Mouse (Mus musculus) embryonic facial prominence, embryonic 10.5 days (tissue): ENCODE data around the gene Trub1. TPM values are rescaled to one million over a fixed set of nuclear protein-coding genes. Genes with fewer than 3 reads are reported as not detected.

ENCODE experiments used
- DNase-seq: peaks from one replicate; pipeline ENCODE4 v3.0.0-alpha.2; 2017; ENCODE audit warnings: low spot score
- H3K27ac ChIP-seq: fragments of 300-500 bp; sonication (generic); replicated peaks from 2 replicates; pipeline ENCODE4 v1.5.1; 2016; ENCODE audit warnings: mild to moderate bottlenecking
- H3K27me3 ChIP-seq: fragments of 300-500 bp; sonication (generic); replicated peaks from 2 replicates; pipeline ENCODE4 v1.6.1; 2016; ENCODE audit warnings: low read depth, mild to moderate bottlenecking; ENCODE audit not compliant: poor library complexity, severe bottlenecking
- H3K36me3 ChIP-seq: fragments of 300-500 bp; sonication (generic); replicated peaks from 2 replicates; pipeline ENCODE4 v1.6.1; 2016; ENCODE audit warnings: mild to moderate bottlenecking, moderate library complexity
- H3K4me1 ChIP-seq: fragments of 300-500 bp; sonication (generic); 2 replicates; pipeline ENCODE4 v1.6.1; 2016
- H3K4me3 ChIP-seq: fragments of 300-500 bp; sonication (generic); 2 replicates; pipeline ENCODE4 v1.5.1; 2016; ENCODE audit warnings: mild to moderate bottlenecking, moderate library complexity
- H3K9me3 ChIP-seq: fragments of 300-500 bp; sonication (generic); 2 replicates; pipeline ENCODE4 v1.6.1; 2016; ENCODE audit warnings: mild to moderate bottlenecking
- WGBS: fragments of 180-500 bp; shearing (Covaris S2); methylation state at CpG from one replicate; pipeline ENCODE4 v1.1.7; 2016; 5-methylcytosine and 5-hydroxymethylcytosine counted together
- polyA plus RNA-seq: library from polyadenylated mRNA; unstranded; fragments of >200 nt; fragmentation: Nextera tagmentation; extraction: Ambion mirVana; gene quantifications from 2 replicates; pipeline ENCODE4 v1.2.1, GENCODE M21; 2016

The Trub1 gene
- polyA plus RNA-seq, 1 experiment from 2014 or later = 25.6 TPM

DNA sequence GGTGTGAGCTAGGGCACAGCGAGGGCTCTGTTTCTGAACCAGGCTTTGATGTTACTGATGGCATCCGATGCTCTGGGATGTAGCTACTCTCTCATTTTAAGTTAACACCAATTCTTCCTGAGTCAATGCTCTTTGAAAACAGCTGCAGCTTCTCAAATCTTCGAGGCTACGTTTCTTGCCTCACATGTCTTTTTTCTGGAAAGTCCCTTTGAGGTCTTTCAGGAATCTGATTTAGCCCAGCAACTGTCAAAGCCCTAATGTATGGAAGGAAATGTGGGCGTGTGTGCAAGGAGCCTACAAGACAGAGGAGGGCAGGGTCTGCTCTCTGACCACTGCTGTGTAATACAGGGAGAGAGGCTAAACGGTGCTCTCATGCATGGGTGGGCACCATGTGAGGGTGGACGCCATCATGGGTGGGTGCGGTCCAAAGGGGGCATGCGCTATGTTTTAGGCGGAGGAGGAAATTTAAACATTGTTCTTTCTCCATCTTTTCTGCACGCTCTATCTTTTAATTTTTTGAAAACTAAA is 55.6 kb downstream of the Trub1 start:
- no peaks in the 10 kb centered on the region for H3K9me3 ChIP-seq
- H3K27me3 ChIP-seq = peaks cover 8% of the 10 kb centered on the region; the same call in 1 of the 2 replicates
- H3K4me1 ChIP-seq = peaks cover 26% of the 10 kb centered on the region
- WGBS = 90% methylated on average over 11 of the region's 11 CpGs
- DNase-seq = no peak
- no peak overlapping the region for H3K4me3 ChIP-seq
- H3K27ac ChIP-seq = no peak overlapping the region
- no peaks in the 10 kb centered on the region for H3K36me3 ChIP-seq

DNA sequence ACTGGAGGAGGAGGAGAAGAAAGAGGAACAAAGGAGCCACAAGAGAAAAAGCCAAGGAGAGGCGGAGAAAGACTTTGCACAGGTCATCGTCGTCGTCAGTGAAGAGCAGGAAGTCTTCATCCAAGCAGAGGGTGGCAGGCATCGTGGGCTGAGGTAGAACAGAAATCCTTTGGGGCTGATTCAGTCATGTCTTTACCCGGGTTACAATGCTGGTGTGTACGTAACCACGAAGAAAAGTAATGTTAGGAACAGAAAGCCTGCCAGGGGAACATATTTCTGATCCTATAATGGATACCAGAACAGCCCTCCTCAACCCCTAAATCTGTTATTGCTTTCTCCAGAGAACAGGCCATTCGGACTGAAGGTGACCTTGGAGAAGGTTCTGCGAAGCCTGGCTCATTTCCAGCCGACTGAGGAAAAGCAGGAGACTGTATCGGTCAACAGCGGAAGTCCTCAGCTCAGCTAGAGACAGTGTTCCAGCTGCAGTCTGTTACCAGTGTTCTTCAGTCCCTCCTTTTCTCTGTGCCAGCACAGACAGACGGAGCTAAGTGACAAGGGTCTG is 57.1 kb downstream of the Trub1 start:
- no peaks in the 10 kb centered on the region for H3K9me3 ChIP-seq
- no peak overlapping the region for H3K4me3 ChIP-seq
- H3K27me3 ChIP-seq = peaks cover 8% of the 10 kb centered on the region; the same call in 1 of the 2 replicates
- H3K36me3 ChIP-seq = no peaks in the 10 kb centered on the region
- H3K27ac ChIP-seq = peak overlapping the region; percentile 11; the same call in 1 of the 2 replicates
- no peak for DNase-seq
- H3K4me1 ChIP-seq = peaks cover 25% of the 10 kb centered on the region
- 75% methylated on average over 14 of the region's 14 CpGs for WGBS

DNA sequence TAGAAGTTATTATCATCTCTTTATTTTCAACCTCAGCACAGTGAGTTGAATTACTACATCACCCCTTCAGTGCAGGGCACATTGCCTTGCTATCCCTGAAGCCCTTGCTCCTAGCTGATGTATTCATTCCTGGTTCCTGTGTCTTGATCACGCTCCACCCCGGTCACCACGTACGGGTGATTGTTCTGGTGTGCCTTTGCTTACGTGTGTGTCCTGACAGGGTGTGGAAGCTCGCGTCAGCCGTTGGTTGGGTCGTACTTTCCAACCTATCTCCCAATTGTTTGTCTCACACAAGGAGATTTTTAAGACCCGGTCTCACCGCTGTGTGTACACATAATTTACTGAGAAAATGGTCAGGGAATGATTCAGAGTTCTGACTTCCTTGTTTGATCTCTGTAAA is 58.1 kb downstream of the Trub1 start:
- Histone ChIP-seq H3K27me3 (peaks cover 8% of the 10 kb centered on the region; the same call in 1 of the 2 replicates), H3K36me3 (no peaks in the 10 kb centered on the region), H3K4me1 (peaks cover 21% of the 10 kb centered on the region), H3K27ac (no peak overlapping the region), H3K4me3 (no peak overlapping the region), H3K9me3 (no peaks in the 10 kb centered on the region)
- 94% methylated on average over 11 of the region's 11 CpGs for WGBS
- DNase-seq = no peak

DNA sequence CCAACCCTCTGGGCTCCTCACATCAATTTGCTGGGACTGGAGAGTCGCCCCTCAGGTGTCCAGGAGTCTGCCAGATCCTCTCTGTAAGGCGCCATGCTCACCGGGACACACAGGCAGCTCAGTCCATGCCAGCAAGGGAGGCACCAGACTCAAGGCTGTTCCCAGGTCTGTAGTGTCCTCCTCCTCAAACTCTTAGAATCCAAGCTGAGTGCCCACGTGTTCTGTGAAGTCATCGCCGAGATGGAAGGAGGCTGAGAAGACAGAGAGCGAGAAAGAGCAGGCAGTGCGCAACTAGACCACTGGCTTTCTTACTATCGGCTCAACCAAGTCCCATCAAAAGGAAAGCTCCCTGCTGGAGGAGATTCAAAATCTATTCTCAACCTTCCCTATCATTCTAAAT is 60.4 kb downstream of the Trub1 start:
- no peak for DNase-seq
- no peaks in the 10 kb centered on the region for H3K9me3 ChIP-seq
- H3K27ac ChIP-seq = no peak overlapping the region
- WGBS = 86% methylated on average over 9 of the region's 9 CpGs
- peaks cover 8% of the 10 kb centered on the region; the same call in 1 of the 2 replicates for H3K27me3 ChIP-seq
- no peak overlapping the region for H3K4me3 ChIP-seq
- no peaks in the 10 kb centered on the region for H3K36me3 ChIP-seq
- H3K4me1 ChIP-seq = peaks cover 11% of the 10 kb centered on the region; the same call in 1 of the 2 replicates

GRCm38 (mm10) chr19:57521721-57522120 is 69.0 kb downstream of the Trub1 start:
- no peak overlapping the region for H3K27ac ChIP-seq
- DNase-seq = no peak

DNA sequence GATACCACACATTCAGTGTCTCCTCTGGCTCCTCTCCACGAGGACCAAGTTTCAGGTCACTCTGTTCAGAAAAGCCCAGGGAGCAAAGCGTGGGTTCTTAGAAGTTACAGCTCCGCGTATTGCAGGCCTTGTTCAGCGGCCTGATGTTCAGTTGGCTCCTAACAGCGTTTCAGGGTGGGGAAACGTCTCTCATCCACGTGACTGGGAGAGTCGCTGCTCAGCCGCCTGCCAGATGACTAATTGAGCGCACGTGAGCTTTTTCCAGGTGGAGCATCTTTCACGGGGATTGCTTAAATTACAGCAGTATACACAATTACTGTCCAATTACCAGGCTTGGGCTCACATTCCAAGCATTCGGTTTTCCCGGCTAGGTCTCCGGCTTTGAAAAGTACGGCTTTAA is 70.7 kb downstream of the Trub1 start:
- Histone ChIP-seq H3K27ac (peak overlapping the region; percentile 63; the same call in 1 of the 2 replicates), H3K27me3 (peaks cover 12% of the 10 kb centered on the region; the same call in 1 of the 2 replicates), H3K36me3 (no peaks in the 10 kb centered on the region), H3K9me3 (no peaks in the 10 kb centered on the region), H3K4me1 (peaks cover 20% of the 10 kb centered on the region), H3K4me3 (0 out of 2 replicates have a peak overlapping the region, but pooled peaks have one; percentile 16)
- WGBS = 56% methylated on average over 17 of the region's 17 CpGs
- DNase-seq = peak; percentile 71

More at GRCm38 (mm10) chr19:57521721-57522120, 69.0 kb downstream of the Trub1 start:
- Histone ChIP-seq H3K36me3 (no peaks in the 10 kb centered on the region), H3K4me3 (no peak overlapping the region), H3K4me1 (peaks cover 20% of the 10 kb centered on the region), H3K27me3 (peaks cover 12% of the 10 kb centered on the region; the same call in 1 of the 2 replicates), H3K9me3 (no peaks in the 10 kb centered on the region)

DNA sequence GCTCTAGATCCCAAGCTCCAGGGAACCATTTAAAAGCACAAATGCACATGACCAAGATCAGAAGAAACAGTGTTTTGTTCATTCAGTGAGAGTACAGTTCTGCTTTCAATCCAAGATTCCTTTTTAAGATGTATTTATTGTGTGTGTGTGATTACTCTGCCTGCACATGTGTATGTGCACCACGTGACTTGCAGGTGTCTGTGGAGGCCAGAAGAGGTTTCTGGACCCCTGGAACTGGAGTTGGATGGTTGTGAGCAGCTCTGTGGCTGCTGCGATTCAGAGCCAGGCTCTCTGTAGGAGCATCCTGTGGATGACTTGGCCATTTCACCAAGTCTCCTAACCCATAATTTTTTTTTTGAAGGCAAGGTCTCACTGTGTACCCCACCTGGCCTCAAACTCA is 73.0 kb downstream of the Trub1 start:
- Histone ChIP-seq H3K36me3 (no peaks in the 10 kb centered on the region), H3K27me3 (peaks cover 12% of the 10 kb centered on the region; the same call in 1 of the 2 replicates), H3K4me1 (peaks cover 20% of the 10 kb centered on the region), H3K9me3 (no peaks in the 10 kb centered on the region), H3K27ac (0 out of 2 replicates have a peak overlapping the region, but pooled peaks have one; percentile 1), H3K4me3 (no peak overlapping the region)
- no peak for DNase-seq
- WGBS = 85% methylated on average over 2 of the region's 2 CpGs

- Histone ChIP-seq H3K27me3 (peaks cover 2% of the 10 kb centered on the region; the same call in 1 of the 2 replicates), H3K9me3 (no peaks in the 10 kb centered on the region), H3K36me3 (no peaks in the 10 kb centered on the region), H3K4me3 (no peak overlapping the region), H3K4me1 (peaks cover 4% of the 10 kb centered on the region), H3K27ac (no peak overlapping the region)
- DNase-seq = no peak
- WGBS = 91% methylated on average over 4 of the region's 4 CpGs
These were observed 77.5 kb downstream of the Trub1 start for GRCm38 (mm10) chr19:57530212-57530611.

DNA sequence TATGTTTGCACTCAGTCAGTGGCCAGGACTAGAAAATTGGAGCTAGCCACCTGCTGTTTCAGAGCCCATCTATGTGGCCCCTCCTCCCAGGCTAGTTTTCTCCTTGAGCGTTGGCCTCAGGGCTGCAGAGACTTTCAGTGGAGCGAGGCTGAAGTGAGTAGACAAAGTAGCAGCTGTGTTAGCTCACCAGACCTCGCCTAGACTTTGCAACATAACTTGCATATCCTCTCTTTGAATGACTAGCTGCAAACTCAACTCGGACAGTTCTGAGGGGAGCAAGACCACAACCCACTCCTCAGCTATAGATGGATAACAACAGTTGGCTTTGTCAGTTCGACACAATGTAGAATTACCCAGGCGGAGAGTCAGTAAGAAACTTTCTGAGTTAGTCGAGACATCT is 81.5 kb downstream of the Trub1 start:
- H3K27me3 ChIP-seq = no peaks in the 10 kb centered on the region
- H3K4me1 ChIP-seq = peaks cover 31% of the 10 kb centered on the region
- no peaks in the 10 kb centered on the region for H3K36me3 ChIP-seq
- no peak overlapping the region for H3K4me3 ChIP-seq
- H3K27ac ChIP-seq = no peak overlapping the region
- 75% methylated on average over 7 of the region's 7 CpGs for whole genome bisulfite sequencing
- no peaks in the 10 kb centered on the region for H3K9me3 ChIP-seq
- DNase-seq = no peak

DNA sequence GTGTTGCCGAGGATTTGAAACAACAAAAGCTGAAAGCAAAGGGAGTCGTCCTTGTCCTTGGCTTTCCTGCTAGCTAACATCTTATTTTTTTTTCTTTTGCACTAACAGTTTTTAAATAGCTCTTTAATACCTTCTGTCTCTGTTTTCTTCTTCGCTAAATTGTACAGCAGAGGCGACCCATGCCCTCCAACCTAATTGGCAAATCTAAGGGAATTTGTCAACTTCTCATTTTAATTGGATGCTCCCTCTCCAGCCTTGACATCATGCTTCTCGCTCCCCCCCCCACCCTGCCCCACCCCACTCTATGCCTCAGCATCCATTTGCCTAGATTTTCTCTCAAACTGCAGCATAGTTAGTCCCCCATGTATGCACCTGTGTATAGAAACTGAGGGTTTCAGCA is 83.8 kb downstream of the Trub1 start:
- WGBS = 53% methylated on average over 5 of the region's 5 CpGs

DNA sequence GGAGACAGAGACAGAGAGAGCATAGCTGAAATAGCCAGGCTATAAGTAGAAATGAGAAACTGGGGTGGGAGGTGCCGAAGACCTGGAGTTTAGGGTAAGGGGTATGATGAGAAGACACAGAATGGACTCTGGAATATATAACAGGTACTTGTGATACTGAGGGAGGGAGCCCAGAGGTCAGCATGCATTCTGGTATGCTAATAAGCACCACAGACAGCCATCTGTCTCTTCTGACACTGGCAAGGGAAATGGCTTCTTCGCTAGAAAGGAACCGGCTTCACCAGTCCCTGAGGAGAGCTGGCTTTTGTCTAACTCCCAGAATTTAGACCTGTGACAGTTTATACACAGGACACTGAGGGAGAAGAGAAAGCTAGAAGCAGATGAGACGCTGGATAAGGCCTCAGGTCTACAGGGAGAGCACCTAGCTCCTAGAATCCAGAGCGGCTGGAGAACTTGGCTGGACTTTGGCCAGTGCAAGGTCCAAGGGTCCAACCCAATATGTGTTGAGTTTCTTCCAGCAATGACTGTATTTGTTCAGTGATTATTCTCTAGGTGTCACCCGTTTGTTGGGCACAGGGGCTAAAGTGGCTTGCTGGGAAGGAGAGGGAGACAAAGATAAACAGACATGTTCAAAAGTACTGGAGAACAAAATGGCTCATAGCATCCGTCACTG is 84.9 kb downstream of the Trub1 start:
- Histone ChIP-seq H3K27me3 (no peaks in the 10 kb centered on the region), H3K9me3 (0 out of 2 replicates have a peak, but pooled peaks cover 5% of the 10 kb centered on the region), H3K4me1 (peaks cover 31% of the 10 kb centered on the region), H3K4me3 (no peak overlapping the region), H3K36me3 (no peaks in the 10 kb centered on the region), H3K27ac (peak overlapping the region; percentile 30; the same call in 1 of the 2 replicates)
- no peak for DNase-seq
- WGBS = 82% methylated on average over 7 of the region's 7 CpGs

More for the DNA sequence above, 83.8 kb downstream of the Trub1 start:
- Histone ChIP-seq H3K4me1 (peaks cover 31% of the 10 kb centered on the region), H3K9me3 (0 out of 2 replicates have a peak, but pooled peaks cover 5% of the 10 kb centered on the region), H3K4me3 (no peak overlapping the region), H3K36me3 (no peaks in the 10 kb centered on the region), H3K27ac (peak overlapping the region; percentile 35; the same call in 1 of the 2 replicates), H3K27me3 (no peaks in the 10 kb centered on the region)
- no peak for DNase-seq

- Histone ChIP-seq H3K36me3 (no peaks in the 10 kb centered on the region), H3K9me3 (0 out of 2 replicates have a peak, but pooled peaks cover 5% of the 10 kb centered on the region), H3K27me3 (no peaks in the 10 kb centered on the region), H3K27ac (no peak overlapping the region), H3K4me1 (peaks cover 51% of the 10 kb centered on the region), H3K4me3 (no peak overlapping the region)
- DNase-seq = no peak
- 91% methylated on average over 11 of the region's 11 CpGs for WGBS
These were observed 87.4 kb downstream of the Trub1 start for GRCm38 (mm10) chr19:57540118-57540517.
